Mouse (Mus musculus): ENCODE data around the gene Mcm8.

Mcm8 gene

DNA sequence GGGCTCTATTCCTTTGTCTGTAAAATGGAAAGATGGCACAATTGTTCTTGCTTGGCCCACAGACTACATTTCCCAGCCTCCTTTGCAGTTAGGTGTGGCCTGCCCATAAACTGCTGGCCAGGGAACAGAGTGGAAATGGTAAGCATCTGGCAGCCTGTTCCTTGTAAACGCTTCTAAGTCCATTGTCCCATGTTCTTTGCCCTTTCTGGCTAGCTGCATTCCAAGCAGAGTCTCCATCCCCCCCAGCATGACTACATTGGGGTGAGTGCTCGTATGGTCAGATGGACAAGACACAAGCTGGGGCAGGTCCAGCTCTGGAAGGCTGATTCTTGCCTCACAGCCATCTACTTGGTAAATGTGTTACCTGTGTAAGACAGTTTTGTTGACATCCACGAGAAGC, 55.7 kb downstream of the Mcm8 start:
- DNase-seq (ENCODE audit: low read depth, low spot score) = no peak

DNA sequence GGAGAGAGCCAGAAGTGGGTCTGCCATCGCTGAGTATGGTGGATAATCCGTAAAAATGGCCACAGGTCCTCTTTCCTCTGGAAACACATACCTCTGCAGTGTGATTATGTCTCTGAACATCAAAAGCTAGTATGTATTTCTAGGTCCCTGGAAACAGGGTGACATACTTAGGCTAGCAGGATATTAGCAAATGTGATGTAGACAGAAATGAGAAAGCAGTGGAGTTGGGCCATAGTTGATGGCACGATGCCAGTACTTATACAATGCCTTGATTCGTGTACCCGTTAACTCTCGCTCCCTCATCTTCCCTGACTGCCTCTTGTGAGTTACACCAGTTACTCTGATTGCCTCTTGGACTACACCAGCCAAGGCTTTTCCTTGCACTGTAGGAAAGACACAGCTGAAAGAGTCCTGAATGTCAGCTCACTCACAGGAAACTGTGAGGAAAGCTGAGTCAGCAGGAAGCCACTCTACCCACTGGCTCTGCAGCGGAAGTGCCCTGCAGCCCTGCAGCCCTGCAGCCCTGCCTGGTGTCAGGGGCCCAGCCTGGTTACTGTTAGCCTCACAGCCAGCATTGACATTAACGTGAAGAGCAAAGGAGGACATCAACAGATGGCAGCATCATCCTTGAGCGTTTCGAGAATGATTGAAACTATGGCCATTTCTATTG, 57.9 kb downstream of the Mcm8 start:
- DNase-seq (ENCODE audit: low read depth, low spot score) = no peak

DNA sequence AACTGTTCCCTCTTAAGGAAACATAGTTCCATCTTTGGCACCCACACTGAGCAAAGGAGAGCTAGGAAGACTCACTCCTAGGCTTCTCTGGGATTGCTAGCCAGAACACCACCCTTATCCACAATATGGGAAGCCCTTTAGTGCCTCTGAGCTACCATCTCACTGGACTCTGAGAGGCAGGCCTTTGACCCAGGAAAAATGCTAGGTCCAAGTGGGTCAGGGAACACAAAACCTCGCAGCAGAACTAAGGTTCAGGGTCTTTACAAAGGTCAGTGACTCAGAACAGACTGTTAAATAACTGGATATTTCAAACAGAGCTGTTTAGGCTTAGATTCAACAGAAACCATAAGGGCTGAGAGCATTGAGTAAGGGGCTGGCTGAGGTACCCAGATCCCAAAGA, 61.0 kb downstream of the Mcm8 start:
- no peak for DNase-seq (ENCODE audit: low read depth, low spot score)

DNA sequence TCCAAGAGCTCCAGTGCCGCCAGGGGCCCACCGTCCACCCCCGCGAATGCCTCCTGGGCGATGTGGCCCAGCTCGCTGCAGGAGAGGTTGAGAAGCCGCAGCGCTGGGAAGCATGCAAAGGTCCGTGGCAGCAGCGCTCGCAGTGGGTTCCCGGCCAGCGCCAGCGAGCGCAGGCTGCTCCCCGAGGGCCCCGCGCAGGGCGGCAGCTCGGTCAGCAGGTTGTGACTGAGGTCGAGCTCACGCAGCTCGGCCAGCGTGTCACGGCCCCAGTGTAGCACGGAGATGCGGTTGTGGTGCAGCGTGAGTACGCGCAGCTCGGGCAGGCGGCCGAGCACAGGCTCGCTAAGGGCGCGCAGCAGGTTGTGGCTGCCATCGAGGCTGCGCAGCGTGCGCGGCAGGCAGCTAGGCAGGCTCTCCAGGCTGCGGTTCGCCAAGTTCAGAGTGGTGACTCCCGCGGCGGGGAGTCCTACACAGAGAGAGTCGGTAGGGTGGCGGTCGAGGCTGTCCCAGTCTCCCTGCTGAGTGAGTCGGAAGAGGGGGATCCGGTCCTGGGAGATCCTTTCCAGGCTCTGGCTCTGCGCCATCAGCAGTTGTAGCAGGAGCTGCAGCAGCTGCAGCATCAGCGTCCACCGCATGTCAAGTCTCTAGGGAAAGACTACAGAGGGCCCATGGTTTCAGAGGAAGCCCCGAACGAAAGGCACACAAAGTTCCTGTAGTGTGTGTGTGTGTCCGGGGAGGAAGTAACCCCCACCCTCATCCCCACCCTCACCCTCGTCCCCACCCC, 63.5 kb downstream of the Mcm8 start:
- DNase-seq (ENCODE audit: low read depth, low spot score) = peak; percentile 50

DNA sequence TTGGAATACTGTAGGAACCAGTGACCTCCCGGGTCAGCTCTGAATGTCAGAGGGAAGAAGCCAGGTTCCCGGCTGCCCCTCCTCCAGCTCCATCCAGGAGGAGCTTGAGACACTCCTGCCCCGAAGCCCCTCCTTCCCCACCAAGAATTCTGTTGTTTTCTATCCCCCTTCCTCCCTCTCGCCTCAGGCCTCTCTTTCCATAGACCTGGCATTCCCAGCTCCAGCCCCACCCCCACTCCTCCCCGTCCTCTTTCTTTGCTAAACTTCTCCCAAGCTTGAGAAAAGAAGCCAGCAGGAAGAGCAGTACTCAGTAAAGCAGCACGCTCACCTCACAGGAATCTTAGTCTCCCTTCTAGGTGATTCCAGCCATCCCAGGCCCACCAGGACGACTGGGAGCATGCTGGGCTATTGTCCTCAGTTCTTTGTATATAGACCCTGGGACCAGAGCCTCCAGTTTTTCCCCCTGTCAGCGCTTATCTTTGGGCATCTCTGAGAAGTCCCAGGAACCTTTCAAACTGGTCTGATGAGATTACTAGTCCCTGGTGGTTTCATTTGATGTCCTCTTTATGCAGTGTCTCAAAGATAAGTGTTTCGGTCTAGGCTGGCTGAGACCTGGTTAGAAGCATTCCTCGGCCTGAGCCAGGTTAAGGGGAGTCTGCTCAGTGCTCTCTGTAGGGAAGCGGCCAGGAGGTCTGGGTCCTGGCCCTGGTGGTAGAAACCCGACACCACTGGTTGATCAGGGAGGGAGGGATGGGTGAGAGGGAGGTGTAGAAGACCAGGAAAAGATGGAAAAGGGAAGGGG, 65.1 kb downstream of the Mcm8 start, which contains the start of gene Lrrn4:
Gene Lrrn4, minus strand, starts transcription at position 48 of the 802 bp plus-strand sequence.
- DNase-seq (ENCODE audit: low read depth, low spot score) = no peak

DNA sequence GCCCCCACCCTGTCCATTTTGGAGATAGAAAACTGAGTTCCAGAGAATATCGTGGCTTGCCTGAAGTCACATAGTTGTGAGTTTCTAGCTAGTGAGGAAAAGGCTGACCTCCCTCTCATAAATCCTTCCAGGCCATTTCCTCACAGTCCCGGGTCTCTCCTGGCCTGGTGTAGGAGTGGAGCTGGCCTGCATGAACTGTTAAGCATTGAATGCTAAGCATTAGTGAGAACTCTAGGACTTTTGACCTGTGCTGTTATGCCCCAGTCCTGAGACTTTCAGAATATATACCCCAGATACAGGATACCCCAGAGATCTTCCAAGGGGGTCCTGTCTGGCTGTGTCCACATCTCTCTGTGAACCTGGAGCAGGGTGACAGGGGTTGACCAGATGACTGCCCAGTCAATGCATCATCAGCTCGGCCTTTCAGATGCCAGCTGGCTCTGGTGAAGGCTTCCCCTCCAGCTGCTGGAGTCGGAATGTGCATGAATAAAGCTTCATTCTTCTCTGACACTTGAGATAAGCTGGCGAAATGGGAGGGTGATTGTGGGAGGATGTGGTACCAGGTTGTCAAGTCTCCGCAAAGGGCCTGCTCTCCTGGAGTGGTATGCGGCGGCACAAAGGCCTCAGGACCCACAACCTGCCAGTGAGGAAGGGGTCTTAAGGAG, 68.5 kb downstream of the Mcm8 start:
- peak; percentile 31 for DNase-seq (ENCODE audit: low read depth, low spot score)

DNA sequence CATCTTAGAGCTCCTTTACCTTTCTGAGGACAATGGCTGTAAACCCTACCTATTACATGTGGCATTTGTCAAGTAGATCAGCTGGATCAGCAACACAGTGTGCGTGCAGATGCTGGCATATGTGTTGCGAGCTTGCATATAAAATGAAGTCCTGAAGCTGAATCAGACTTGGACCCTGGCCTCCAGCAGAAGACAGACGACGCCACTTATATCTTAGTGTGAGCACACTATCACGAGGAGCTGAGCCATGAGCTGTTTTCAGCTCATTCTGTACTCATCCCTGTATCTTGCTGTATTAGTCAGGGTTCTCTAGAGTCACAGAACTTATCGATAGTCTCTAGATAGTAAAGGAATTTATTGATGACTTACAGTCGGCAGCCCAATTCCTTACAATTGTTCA, 69.4 kb downstream of the Mcm8 start:
- DNase-seq (ENCODE audit: low read depth, low spot score) = no peak

Measured in mesoderm, embryonic 11.5 days (tissue).